Mouse (Mus musculus) lung, postnatal 0 days (tissue): ENCODE results near the gene Lpp.
A peak's percentile ranks its signal among the peaks of the same experiment; 100 is the strongest.

ENCODE experiments used
- CTCF ChIP-seq: IDR thresholded peaks from 2 replicates; pipeline ENCODE4 v1.5.1; 2016; ENCODE audit warnings: antibody characterized with exemption, mild to moderate bottlenecking
- EP300 ChIP-seq: IDR thresholded peaks from 2 replicates; pipeline ENCODE4 v1.6.1; 2016; ENCODE audit warnings: antibody characterized with exemption, mild to moderate bottlenecking, control low read depth

DNA sequence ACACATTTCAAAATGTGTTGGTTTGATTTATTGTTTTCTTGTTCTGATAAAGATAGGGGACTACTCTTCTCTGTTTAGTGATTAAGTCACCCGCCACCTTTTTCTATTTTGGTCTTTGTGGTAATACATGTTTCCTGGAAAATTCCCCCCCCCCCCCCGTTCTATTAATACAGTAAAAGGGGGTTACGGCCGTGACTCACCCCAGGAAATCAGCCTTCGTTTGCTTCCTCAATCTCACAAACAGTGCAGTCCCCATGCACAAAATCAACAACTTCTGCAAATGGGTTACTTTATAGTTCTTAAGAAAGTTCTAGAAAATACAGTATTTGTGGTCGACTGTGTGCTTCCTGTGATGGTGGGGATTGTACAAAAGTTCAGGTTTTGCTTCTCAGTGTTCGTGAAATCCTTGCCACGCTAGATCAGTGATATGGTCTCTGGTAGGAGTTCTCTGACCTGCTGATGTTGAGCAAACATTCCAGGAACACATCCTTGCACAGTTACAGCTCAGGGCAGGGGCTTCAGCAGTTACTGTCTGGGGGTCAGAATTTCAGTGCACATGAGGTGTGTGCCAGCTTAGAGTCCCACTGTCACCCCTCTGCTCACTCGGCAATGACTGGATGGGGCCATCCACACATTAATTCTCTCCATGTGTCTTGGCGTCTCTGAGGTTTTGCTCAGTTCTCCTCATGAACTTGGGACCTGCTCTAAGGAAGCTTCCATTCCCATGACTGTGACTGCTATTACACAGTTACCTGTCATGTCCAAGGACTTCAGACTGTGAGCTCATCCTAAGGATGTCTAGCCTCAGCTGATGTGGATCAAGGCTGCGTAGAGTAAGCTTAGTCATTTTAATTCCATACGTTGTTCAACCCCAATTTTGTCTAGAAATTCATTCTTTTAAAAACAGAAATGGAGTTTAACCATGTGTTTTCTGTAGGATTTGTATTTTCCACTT is 236.2 kb downstream of the Lpp start:
- TF ChIP-seq CTCF = no peak
- TF ChIP-seq EP300 = peak; percentile 41; the same call in 1 of the 2 replicates
